15 mouse cellular contexts compared by ENCODE assay signal in genomic region chr7:79471436-79471835, GRCm38 (mm10). TPM values are rescaled to one million over a fixed set of nuclear protein-coding genes. Genes with fewer than 3 reads are reported as not detected.
DNase-seq lines count a peak whose midpoint lies in the region; ATAC-seq and TF ChIP-seq lines count a peak whose summit lies in the region.
"Had no signal": no experiment of that assay in that cellular context is flagged by ENCODE, and none has a peak within 500 bp of the region (broad histone marks: within the 10 kb centered on the region; RNA-seq: fewer than 3 reads in every experiment).

No protein-coding gene starts in this region.

- H3K9me3 ChIP-seq in hindbrain, embryonic 11.5 days (ENCODE audit: control insufficient read depth, low read length), result no peaks in the 10 kb centered on the region
- no peaks in the 10 kb centered on the region for H3K9me3 ChIP-seq in hindbrain, embryonic 12.5 days (replicated peaks)
- H3K9me3 ChIP-seq in lung, postnatal 0 days (ENCODE audit: low read length), result no peaks in the 10 kb centered on the region
- H3K9me3 ChIP-seq in ES-E14 (ENCODE audit: control insufficient read depth, insufficient read depth, low read depth, low read length), result no peaks in the 10 kb centered on the region
- H3K9me3 ChIP-seq: liver, embryonic 15.5 days had no signal

- 66% methylated on average over 7 of the region's 7 CpGs for WGBS in hindbrain, embryonic 11.5 days
- 69% methylated on average over 7 of the region's 7 CpGs for WGBS in hindbrain, embryonic 12.5 days
- WGBS in lung, postnatal 0 days, result 59% methylated on average over 7 of the region's 7 CpGs

- in situ Hi-C loops in ES-E14 (cut with MboI; ENCODE audit: low sequenced_read_pairs in 2 of 2, unreplicated experiment in 2 of 2), result no loop called here

- peak; percentile 54 for TF ChIP-seq CTCF in lung, postnatal 0 days (IDR thresholded peaks at IDR 0.05)

- no peaks in the 10 kb centered on the region for H3K27me3 ChIP-seq in hindbrain, embryonic 11.5 days (ENCODE audit: control insufficient read depth, insufficient read depth, low read length)
- H3K27me3 ChIP-seq in hindbrain, embryonic 12.5 days, result peaks cover 6% of the 10 kb centered on the region
- H3K27me3 ChIP-seq in lung, postnatal 0 days (replicated peaks; ENCODE audit: insufficient read depth, low read length), result no peaks in the 10 kb centered on the region
- H3K27me3 ChIP-seq: Patski had no signal

- H3K27ac ChIP-seq in hindbrain, embryonic 11.5 days (ENCODE audit: low read depth, low read length), result no peak overlapping the region
- H3K27ac ChIP-seq in hindbrain, embryonic 12.5 days, result no peak overlapping the region
- H3K27ac ChIP-seq in lung, postnatal 0 days (ENCODE audit: low read length), result no peak overlapping the region
- H3K27ac ChIP-seq in ES-E14 (ENCODE audit: insufficient read depth, low read depth, low read length, poor library complexity, severe bottlenecking), result no peak overlapping the region
- H3K27ac ChIP-seq: liver, embryonic 15.5 days had no signal

- peaks cover 3% of the 10 kb centered on the region; the same call in 1 of the 2 replicates for H3K4me1 ChIP-seq in hindbrain, embryonic 11.5 days (replicated peaks; ENCODE audit: control insufficient read depth, insufficient read depth, low read length)
- peaks cover 15% of the 10 kb centered on the region for H3K4me1 ChIP-seq in hindbrain, embryonic 12.5 days
- H3K4me1 ChIP-seq in lung, postnatal 0 days (ENCODE audit: insufficient read depth, low read depth, low read length), result peaks cover 4% of the 10 kb centered on the region; the same call in 1 of the 2 replicates
- peaks cover 8 to 41% of the 10 kb centered on the region in 2 experiments for H3K4me1 ChIP-seq in ES-E14 (ENCODE audit: control insufficient read depth in 2 of 2, insufficient read depth in 2 of 2, low read length in 2 of 2, poor library complexity in 1 of 2)

- no peaks in the 10 kb centered on the region for H3K36me3 ChIP-seq in hindbrain, embryonic 11.5 days (ENCODE audit: control insufficient read depth, insufficient read depth, low read length)
- H3K36me3 ChIP-seq in hindbrain, embryonic 12.5 days, result no peaks in the 10 kb centered on the region
- H3K36me3 ChIP-seq in lung, postnatal 0 days (ENCODE audit: insufficient read depth, low read length), result no peaks in the 10 kb centered on the region
- peaks cover 7% of the 10 kb centered on the region; the same call in 1 of the 2 replicates for H3K36me3 ChIP-seq in ES-E14 (ENCODE audit: control insufficient read depth, insufficient read depth, low read length, poor library complexity, severe bottlenecking)
- H3K36me3 ChIP-seq: liver, embryonic 15.5 days had no signal

- no peak overlapping the region for H3K4me2 ChIP-seq in hindbrain, embryonic 11.5 days (replicated peaks; ENCODE audit: low read depth, low read length)
- no peak overlapping the region for H3K4me2 ChIP-seq in hindbrain, embryonic 12.5 days (replicated peaks)
- H3K4me2 ChIP-seq in lung, postnatal 0 days (replicated peaks; ENCODE audit: low read depth, low read length), result no peak overlapping the region
- H3K4me2 ChIP-seq: liver, embryonic 15.5 days had no signal

- ATAC-seq in hindbrain, embryonic 11.5 days (ENCODE audit: low FRiP score), result no peak
- ATAC-seq in hindbrain, embryonic 12.5 days (ENCODE audit: low FRiP score), result no peak
- ATAC-seq in lung, postnatal 0 days, result no peak
- ATAC-seq: Patski had no signal

- TF ChIP-seq EP300 in lung, postnatal 0 days (IDR thresholded peaks at IDR 0.05), result no peak

- peak; percentile 13 for DNase-seq in hindbrain, embryonic 11.5 days (ENCODE audit: low spot score)
- DNase-seq in lung, postnatal 0 days (ENCODE audit: low spot score), result no peak
- no peak for DNase-seq in lung, postnatal 36 days
- no peak for DNase-seq in ES-E14 (ENCODE audit: low read depth, low spot score)
- peak; percentile 39 for DNase-seq in induced T-regulatory cell, adult 2 months (ENCODE audit: low read depth)
- no peak for DNase-seq in adrenal gland, postnatal 14 days
- no peak for DNase-seq in layer of hippocampus, adult 8-10 months (ENCODE audit: low spot score in 2 of 2)
- DNase-seq: adrenal gland, adult 2 months; heart, postnatal 10 days; spleen, adult 18-20 months had no signal

- H3K9ac ChIP-seq in hindbrain, embryonic 11.5 days (ENCODE audit: low read depth, low read length), result no peak overlapping the region
- no peak overlapping the region for H3K9ac ChIP-seq in hindbrain, embryonic 12.5 days
- H3K9ac ChIP-seq in lung, postnatal 0 days (replicated peaks; ENCODE audit: low read depth), result no peak overlapping the region
- 0 out of 2 replicates have a peak overlapping the region, but pooled peaks have one; percentile 28 for H3K9ac ChIP-seq in ES-E14 (ENCODE audit: insufficient read depth, low read depth, low read length, poor library complexity, severe bottlenecking)
- H3K9ac ChIP-seq: liver, embryonic 15.5 days had no signal

- no peak overlapping the region for H3K4me3 ChIP-seq in hindbrain, embryonic 11.5 days (ENCODE audit: low read depth, low read length)
- no peak overlapping the region for H3K4me3 ChIP-seq in hindbrain, embryonic 12.5 days
- no peak overlapping the region for H3K4me3 ChIP-seq in lung, postnatal 0 days (ENCODE audit: low read depth, low read length)
- no peak overlapping the region for H3K4me3 ChIP-seq in ES-E14 (ENCODE audit: insufficient read depth in 1 of 2, low read depth in 1 of 2, low read length in 2 of 2, poor library complexity in 1 of 2, severe bottlenecking in 1 of 2)
- H3K4me3 ChIP-seq: liver, embryonic 15.5 days; megakaryocyte, embryonic 14.5 days; myocyte had no signal

TF ChIP-seq in ES-E14, 5 proteins besides CTCF, POLR2A, EP300 and RAD21:
- no peak for TF ChIP-seq HCFC1 (IDR thresholded peaks at IDR 0.05; ENCODE audit: borderline replicate concordance, insufficient read depth, low read length)
- TF ChIP-seq CHD2 (IDR thresholded peaks at IDR 0.05; ENCODE audit: low read depth, low read length), result no peak
- no peak for TF ChIP-seq ZNF384 (IDR thresholded peaks at IDR 0.05; ENCODE audit: low read depth, low read length)
- TF ChIP-seq ZC3H11A (IDR thresholded peaks at IDR 0.05; ENCODE audit: borderline replicate concordance, low read depth, low read length), result no peak
- TF ChIP-seq MAFK (IDR thresholded peaks at IDR 0.05; ENCODE audit: insufficient read depth, low read depth, low read length), result no peak

RNA-seq across cellular contexts. Expression of gene Polg, which starts 5.3 kb away (rescaled TPM):
- 22.5 and 26.3 TPM in 2 replicates for polyA plus RNA-seq in hindbrain, embryonic 11.5 days (2014; fragmentation: Nextera tagmentation; extraction: Ambion mirVana)
- polyA plus RNA-seq in hindbrain, embryonic 12.5 days (2016; fragmentation: Nextera tagmentation; extraction: Ambion mirVana), result 40.1 and 42.0 TPM in 2 replicates
- 32.3 and 39.9 TPM in 2 replicates for polyA plus RNA-seq in lung, postnatal 0 days (2015; fragmentation: Nextera tagmentation; extraction: Ambion mirVana)
- total RNA-seq in ES-E14 (2012; rRNA removed), result 163 and 240 TPM in 2 replicates
- total RNA-seq in adrenal gland, postnatal 14 days (2021), result 71.1 and 79.2 TPM in 2 replicates
- total RNA-seq in layer of hippocampus, adult 8-10 months (2022), result 100 to 1,000 TPM in 1 of 4 experiments, 10 to 100 TPM in 3; 87.5 to 101 (median 95.1) TPM

Comparison
In these comparisons a context has a peak if more than half of its experiments do, and no peak if none do; other contexts are left out.
1. DNase-seq: peak in hindbrain, embryonic 11.5 days (single experiment) and induced T-regulatory cell, adult 2 months (single experiment); none in lung, postnatal 0 days (single experiment), lung, postnatal 36 days (single experiment), ES-E14 (single experiment), adrenal gland, postnatal 14 days (single experiment) and layer of hippocampus, adult 8-10 months (0 of 2).